Mouse (Mus musculus): ENCODE data around the gene Pcdh9.

DNA sequence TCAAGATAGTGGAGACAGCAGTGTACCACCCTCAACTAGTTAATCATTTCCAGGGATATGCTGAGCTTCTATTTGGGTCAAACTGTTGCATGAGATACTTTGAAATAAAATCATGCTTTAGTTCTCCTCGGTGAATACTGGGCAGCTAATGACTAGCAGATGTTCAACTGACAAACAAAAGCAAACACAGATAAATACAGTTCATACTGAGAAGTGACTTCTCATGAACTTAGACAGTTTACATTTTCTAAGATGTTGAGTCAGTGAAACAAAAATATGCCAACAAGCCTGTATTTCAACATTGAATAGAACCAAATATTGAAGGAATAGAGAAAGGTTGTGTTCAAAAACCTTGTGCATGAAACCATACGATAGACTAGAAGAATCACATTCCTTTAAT is 795.4 kb downstream of the Pcdh9 start:
- TF ChIP-seq POLR2A (IDR thresholded peaks at IDR 0.05; ENCODE audit: control insufficient read depth, extremely low read depth, insufficient read depth, low read length, poor library complexity) = no peak
- no peak for TF ChIP-seq CTCF (IDR thresholded peaks at IDR 0.05; ENCODE audit: borderline replicate concordance, control insufficient read depth, extremely low read depth, insufficient read depth, low read length, poor library complexity)

All from thymus, adult 2 months (tissue).